Mouse (Mus musculus) right cerebral cortex, postnatal 10 days (tissue): ENCODE measurements around the gene Slco2a1.

Source experiments
- DNase-seq, 2 experiments: peaks; one replicate each; pipeline ENCODE4 v3.0.0; 2021; ENCODE audit warnings: low spot score in 2 of 2

Gene Slco2a1

GRCm38 (mm10) chr9:102982376-102982775, 6.1 kb upstream of the Slco2a1 start:
- DNase-seq = no peak

GRCm38 (mm10) chr9:102985111-102985510, 3.4 kb upstream of the Slco2a1 start:
- no peak for DNase-seq

DNA sequence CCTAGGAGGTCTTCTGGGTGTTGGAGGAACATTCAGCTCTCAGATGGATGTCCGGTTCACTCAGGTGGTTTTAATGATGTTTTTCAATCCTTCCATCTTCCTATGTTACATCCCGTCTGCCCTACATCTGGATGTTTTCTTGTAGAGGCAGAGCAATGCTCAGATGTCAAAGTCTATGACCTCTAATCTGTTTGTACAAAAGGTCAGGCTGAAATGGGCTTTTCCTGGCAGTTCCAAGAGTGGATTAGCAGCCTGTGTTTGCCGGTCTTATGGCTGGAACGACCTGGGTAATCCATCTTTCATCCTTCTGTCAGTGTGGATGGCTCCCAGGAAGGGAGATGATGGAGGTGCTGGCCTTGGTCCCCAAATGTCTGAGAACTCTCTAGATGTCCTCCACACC, 2.6 kb upstream of the Slco2a1 start:
- DNase-seq = no peak

GRCm38 (mm10) chr9:102990306-102991133, 2.0 kb downstream of the Slco2a1 start:
- DNase-seq = peak in 1 of 2 experiments; percentile 28

GRCm38 (mm10) chr9:102991134-102991406, 2.6 kb downstream of the Slco2a1 start:
- no peak for DNase-seq

DNA sequence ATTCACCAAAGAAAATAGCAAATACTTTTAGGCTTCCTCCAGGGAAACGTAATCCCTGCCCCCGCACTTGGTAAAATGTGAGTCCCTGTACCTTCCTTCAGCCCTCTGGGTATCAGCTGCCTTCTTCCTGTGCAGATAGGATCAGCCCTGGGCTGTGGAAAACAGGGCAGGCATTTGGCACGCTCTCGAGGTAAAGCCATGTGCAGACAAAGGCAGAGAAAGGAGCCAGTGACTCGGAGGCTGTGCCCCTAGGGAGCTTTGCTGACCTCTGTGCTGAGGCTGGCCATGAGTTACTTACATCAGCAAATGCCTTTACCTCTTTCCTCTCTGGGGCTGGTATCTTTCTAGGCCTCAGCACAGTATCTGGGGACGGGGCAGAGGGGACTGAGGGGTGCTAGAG, 4.4 kb downstream of the Slco2a1 start:
- no peak for DNase-seq

DNA sequence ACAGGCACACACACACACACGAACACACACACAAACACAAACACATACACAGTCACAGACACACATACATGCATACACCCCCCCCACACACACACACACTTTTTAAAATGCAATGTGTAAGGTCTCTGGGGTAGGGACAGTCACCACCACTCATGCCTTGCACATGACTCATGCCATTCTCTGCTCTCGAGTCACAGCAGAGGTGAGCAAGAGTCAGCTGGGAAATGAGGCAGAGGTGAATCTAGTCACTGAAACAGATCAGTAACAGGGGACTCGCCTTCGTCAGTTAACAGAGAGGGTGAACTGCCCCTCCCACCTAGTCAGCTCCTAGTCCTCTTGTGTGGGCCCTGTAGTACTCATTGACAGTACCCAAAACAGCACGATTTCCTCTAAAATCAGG, 5.3 kb downstream of the Slco2a1 start:
- no peak for DNase-seq

GRCm38 (mm10) chr9:102995800-102996635, 7.5 kb downstream of the Slco2a1 start:
- DNase-seq = no peak

DNA sequence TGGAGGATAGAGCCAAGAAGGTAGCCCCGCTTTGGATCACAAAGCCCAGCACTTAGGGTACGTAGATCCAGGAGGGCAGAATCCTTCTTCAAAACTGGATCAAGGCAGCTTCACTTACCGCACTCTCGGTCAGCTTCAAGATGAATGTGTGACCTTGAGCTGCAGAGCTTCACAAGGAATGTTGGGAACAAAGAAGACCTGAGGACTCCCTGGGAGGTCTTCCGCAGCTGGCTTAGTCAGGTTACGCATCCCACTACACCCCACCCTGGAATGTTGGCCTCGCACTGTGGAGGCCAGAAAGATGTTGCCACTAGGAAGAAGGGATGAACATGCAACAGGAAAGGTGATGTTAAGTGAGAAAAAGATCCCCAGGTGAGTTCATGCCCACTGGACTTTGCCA, 11.9 kb downstream of the Slco2a1 start:
- no peak for DNase-seq

DNA sequence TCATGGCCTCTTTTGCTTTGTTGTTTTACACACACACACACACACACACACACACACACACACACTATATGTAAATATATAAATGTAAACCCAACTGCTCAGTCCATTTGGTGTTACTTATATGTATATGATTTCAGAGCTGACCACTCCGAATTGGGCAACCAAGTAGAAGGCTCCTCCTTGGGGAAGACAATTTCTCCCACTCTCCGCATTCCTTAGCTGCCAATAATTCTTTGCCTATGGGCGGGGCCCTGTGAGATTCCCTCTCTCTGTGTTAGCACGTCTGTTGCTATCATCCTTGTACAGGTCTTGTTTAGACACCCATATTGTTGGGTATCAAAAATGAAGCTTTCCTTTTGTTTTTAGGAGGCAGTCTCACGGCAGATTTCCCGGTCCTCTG, 15.8 kb downstream of the Slco2a1 start:
- no peak for DNase-seq

DNA sequence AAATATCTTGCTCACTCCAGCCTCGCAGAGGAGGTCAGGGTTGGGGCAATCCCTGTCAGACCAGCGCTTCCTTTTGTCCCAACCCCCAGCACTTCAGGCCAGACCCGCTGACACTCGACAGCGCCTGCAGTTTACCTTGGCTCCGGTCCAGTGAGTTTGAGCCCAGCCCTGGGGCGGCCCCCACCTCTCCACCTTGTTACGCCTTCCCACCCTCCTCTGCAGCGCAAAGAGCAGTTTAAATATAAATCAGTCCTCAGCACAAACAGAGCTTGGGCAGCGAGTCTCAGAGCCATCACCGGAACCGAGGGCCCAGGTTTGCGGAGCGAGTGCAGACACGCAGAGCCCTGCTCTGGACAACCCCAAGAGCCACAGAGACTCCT, 19.2 kb downstream of the Slco2a1 start:
- peak in 1 of 2 experiments; percentile 32 for DNase-seq

GRCm38 (mm10) chr9:103008079-103008855, 19.8 kb downstream of the Slco2a1 start:
- DNase-seq = no peak

GRCm38 (mm10) chr9:103010161-103010560, 21.6 kb downstream of the Slco2a1 start:
- no peak for DNase-seq

DNA sequence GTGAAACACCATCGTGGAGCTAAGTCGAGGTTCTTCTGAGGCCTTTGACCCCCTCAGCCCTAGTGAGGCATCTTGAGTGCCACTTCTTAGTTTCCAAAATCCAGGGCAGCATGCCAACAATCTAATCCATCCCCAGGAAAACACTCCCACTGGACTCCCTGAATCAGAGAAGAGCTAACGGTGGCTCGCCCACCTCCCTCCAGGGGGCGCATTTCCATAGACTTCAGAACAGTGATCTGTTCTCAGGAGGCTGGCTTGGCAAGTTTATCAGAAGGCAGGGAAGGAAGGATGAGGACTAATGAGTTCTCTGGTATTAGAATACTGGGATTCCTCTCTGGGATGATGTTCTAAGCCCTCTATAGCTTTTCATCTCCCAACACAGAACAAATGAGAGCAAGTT, 24.9 kb downstream of the Slco2a1 start:
- peak; percentile 34 to 51 for DNase-seq

DNA sequence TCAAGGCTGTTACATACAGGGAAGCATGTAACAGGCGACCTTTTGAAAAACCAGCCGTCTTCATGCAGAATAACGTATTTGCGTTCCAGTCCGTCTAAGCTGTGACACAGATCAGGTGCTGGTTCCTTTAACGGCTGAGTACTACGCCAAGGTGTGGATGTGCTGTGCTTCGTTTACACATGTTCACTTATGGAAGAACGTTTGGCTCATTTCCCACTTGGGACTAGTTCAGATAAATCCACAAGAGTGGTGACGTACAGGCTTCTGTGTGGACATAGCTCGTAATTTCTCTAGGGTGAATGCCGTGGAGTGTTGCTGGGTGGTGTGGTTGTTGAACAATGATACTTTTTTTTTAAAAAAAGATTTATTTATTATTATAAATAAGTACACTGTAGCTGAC, 26.2 kb downstream of the Slco2a1 start:
- DNase-seq = no peak

DNA sequence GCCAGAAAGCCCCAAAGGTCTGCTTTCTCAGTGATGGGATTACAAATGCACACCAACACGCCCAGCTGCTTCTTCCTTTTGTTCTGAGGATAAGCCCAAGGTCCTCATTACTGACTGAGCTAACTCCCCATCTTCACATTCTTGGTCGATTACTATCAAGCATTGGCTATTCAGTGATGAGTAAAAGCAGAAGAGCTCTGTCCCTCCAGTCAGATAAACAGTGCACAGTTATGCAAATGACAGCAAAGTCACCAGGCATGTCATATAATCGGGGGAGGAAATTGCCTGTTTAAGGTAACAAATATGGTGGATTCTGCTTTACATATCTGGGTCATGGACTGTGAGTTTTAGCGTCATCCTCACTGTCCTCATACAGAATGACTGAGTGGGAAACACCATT, 35.6 kb downstream of the Slco2a1 start:
- no peak for DNase-seq

DNA sequence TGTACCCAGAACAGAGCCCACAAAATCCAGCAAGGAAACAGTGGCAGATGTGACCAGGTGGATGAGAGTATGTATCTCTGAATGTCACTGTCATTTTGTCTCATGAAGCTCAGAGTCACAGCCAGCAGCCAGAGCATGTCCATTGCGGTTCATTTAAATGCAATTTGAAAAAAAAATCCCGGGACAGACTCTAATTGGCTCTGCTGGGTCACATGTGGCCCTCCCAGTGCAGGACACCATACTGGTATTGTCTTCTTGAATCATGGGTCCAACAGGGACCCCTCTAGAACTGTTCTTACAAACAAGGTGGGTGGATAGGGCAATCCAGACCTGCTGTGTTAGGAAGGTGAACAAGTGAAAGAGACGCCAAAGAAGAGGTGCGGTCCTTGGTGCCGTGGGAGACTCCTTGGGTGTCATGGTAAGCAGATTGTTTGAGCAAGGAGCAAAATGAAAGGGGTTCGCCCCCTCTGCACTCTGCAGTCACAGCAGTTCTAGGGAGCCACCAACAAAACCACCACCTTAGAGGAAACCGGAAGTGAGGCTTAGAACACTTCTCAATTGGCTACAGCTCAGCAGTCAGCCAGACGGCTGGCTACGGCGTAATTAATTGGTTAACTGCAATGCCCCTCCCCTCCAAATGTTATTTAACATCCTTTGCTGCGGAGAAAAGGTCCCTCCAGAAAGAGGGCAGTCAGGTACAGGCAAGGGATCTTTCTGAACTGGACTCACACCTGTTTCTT, 38.8 kb downstream of the Slco2a1 start:
- no peak for DNase-seq

DNA sequence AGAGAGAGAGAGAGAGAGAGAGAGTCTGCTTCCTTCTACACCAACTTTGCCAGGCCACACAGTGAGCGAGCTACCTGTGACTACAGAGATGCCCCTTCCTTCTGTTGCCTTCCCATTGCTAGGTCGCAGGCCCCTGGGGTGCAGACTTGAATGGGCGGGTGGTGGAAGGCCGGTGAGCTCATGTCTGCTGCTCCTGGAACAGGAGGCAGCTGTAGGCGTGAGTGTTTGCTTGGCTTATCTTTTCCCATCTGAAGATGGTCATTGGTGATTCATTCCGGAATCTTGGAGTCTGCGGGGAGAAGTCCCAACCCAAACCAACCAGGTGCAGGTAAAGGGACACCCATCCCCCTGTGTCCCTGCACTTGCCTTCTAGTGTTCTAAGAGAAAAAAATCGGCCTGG, 40.5 kb downstream of the Slco2a1 start:
- DNase-seq = no peak

- DNase-seq = no peak
Measured at GRCm38 (mm10) chr9:103030041-103030440, 41.5 kb downstream of the Slco2a1 start.

GRCm38 (mm10) chr9:103031211-103031610, 42.7 kb downstream of the Slco2a1 start:
- no peak for DNase-seq

DNA sequence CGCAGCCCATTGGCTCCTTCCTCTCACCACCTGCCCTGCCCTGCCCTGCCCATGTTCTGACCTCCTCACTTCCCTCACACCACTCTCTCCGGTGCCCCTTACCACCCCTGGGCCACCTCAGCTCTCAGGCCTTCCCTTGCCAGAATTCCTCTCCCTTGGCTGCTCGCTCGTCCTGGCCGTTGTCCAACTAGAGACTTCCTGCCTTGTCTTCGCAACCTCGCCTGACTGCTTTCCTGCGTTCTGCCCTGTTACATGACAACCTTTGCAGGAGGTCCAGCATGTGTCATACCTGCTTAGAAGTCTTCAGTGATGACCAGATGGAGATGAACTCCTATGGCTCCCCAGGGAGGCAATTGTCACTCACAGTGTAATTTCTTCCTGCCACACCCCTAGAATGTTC, 43.7 kb downstream of the Slco2a1 start:
- peak in 1 of 2 experiments; percentile 25 for DNase-seq

- no peak for DNase-seq
Measured at GRCm38 (mm10) chr9:103033381-103033780, 44.9 kb downstream of the Slco2a1 start.
